Comparison of ENCODE assay signal across 12 mouse cellular contexts in the genomic region with DNA sequence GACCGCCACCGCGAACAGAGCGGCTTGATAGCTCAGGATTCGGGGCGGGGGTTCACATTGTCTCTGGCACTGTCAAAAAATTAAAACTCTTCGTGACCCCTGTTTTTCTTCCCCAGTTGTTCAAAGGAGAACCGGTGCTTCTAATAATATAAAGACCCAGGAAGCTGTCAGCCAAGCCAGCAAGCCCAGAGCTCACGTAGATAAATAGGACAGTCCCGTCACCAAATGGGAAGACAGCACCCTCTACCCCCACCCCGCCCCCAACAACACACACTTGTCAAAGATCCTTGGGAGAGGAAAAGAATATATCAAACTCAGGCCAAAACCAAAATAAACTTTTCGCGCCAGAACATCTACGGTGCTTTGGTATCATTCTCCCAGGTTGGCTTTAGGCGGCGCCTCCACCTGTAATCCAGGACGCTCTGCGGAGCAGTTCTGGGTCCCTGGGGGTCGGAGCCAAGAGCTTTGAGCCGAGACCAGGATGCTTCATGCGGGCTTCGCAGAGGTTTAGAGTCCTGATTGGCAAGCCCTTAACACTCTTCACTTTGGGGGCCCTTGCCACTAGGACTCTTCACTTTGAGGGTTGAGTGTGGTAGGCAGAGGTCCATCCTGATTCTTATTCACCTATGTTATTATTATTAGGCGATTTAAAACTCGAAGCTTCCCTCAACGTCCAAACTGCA. TPM values are rescaled to one million over a fixed set of nuclear protein-coding genes. Genes with fewer than 3 reads are reported as not detected.
DNase-seq lines count a peak whose midpoint lies in the region; ATAC-seq lines count a peak whose summit lies in the region.
"Had no signal": no experiment of that assay in that cellular context is flagged by ENCODE, and none has a peak within 500 bp of the region (broad histone marks: within the 10 kb centered on the region; RNA-seq: fewer than 3 reads in every experiment).

No protein-coding gene starts in this region.

- ATAC-seq in limb, embryonic 15.5 days (ENCODE audit: insufficient number of reproducible peaks, low FRiP score, low TSS enrichment, low read depth): no peak
- ATAC-seq: activated CD4-positive, CD25-positive, alpha-beta regulatory T cell, adult 4 months had no signal

- no peak overlapping the region for H3K9ac ChIP-seq in limb, embryonic 15.5 days

- 2% methylated on average over 25 of the region's 25 CpGs for WGBS in limb, embryonic 15.5 days

- no peaks in the 10 kb centered on the region for H3K9me3 ChIP-seq in limb, embryonic 15.5 days

- H3K4me1 ChIP-seq in limb, embryonic 15.5 days: peaks cover 40% of the 10 kb centered on the region

- H3K36me3 ChIP-seq in limb, embryonic 15.5 days: no peaks in the 10 kb centered on the region

- peak overlapping the region; percentile 32 for H3K4me3 ChIP-seq in limb, embryonic 15.5 days

- no peak overlapping the region for H3K27ac ChIP-seq in limb, embryonic 15.5 days

- H3K4me2 ChIP-seq in limb, embryonic 15.5 days: peak overlapping the region; percentile 58

- DNase-seq in embryo, embryonic 10.5 days (ENCODE audit: low spot score): peak; percentile 34
- DNase-seq in embryo, embryonic 10 days (ENCODE audit: low spot score): no peak
- DNase-seq in retina, embryonic 14.5 days (ENCODE audit: low spot score): peak; percentile 19
- DNase-seq in retina, postnatal 1 day: no peak
- no peak for DNase-seq in thymus, postnatal 25 days
- no peak for DNase-seq in layer of hippocampus, postnatal 14 days (ENCODE audit: low spot score in 2 of 2)
- no peak for DNase-seq in left cerebral cortex, adult 8-10 months (ENCODE audit: low spot score in 2 of 2)
- DNase-seq: cerebellum, adult 9-11 months had no signal

- peaks cover 90% of the 10 kb centered on the region for H3K27me3 ChIP-seq in limb, embryonic 15.5 days

RNA-seq across cellular contexts. Expression of a gene that starts 0.5 kb away (rescaled TPM):
- not detected in 2 replicates for polyA plus RNA-seq in limb, embryonic 15.5 days (2015; fragmentation: Nextera tagmentation; extraction: Ambion mirVana)
- under 1 TPM in 1 of 2 experiments, not detected in 1; 0.91 TPM for total RNA-seq in layer of hippocampus, postnatal 14 days (2021)
- total RNA-seq in left cerebral cortex, adult 8-10 months (2022): under 1 TPM in 2 of 4 experiments, not detected in 2; 0.46 to 0.89 TPM
- total RNA-seq: megakaryocyte progenitor cell, adult 5-6 weeks had no signal
- polyA plus RNA-seq: activated CD4-positive, CD25-positive, alpha-beta regulatory T cell, adult 4 months; small intestine, adult 2 months had no signal

Comparison
In these comparisons a context has a peak if more than half of its experiments do, and no peak if none do; other contexts are left out.
1. DNase-seq: peak in embryo, embryonic 10.5 days (single experiment) and retina, embryonic 14.5 days (single experiment); none in embryo, embryonic 10 days (single experiment), retina, postnatal 1 day (single experiment), thymus, postnatal 25 days (single experiment), layer of hippocampus, postnatal 14 days (0 of 2) and left cerebral cortex, adult 8-10 months (0 of 2).